Mouse (Mus musculus) MEL (cell line): ENCODE results near the gene Phf12. TPM values are rescaled to one million over a fixed set of nuclear protein-coding genes. Genes with fewer than 3 reads are reported as not detected.

Experiments
- DNase-seq: peaks from one replicate; pipeline ENCODE4 v3.0.0; 2011; ENCODE audit warnings: low read depth, low spot score
- H3K27ac ChIP-seq: 2 replicates; pipeline ENCODE4 v1.5.1; 2012; ENCODE audit warnings: low read depth, mild to moderate bottlenecking, control low read depth, low read length, moderate library complexity; ENCODE audit not compliant: control insufficient read depth
- H3K27me3 ChIP-seq, 2 experiments: fragments of 150-350 bp in 1 of 2; sonication (generic) in 1 of 2; 2 replicates each; pipeline ENCODE4 v1.6.1; 2012; ENCODE audit warnings: low read length in 2 of 2, mild to moderate bottlenecking in 2 of 2, improper control_type of control experiment in 1 of 2, moderate library complexity in 1 of 2; ENCODE audit not compliant: insufficient read depth in 2 of 2, control insufficient read depth in 1 of 2
- H3K36me3 ChIP-seq, 2 experiments: 2 replicates each; pipeline ENCODE4 v1.6.1; 2012 to 2014; ENCODE audit warnings: low read length in 2 of 2, improper control_type of control experiment in 1 of 2, inconsistent platforms in 1 of 2, mild to moderate bottlenecking in 1 of 2; ENCODE audit not compliant: insufficient read depth in 2 of 2, control insufficient read depth in 1 of 2
- H3K4me1 ChIP-seq, 2 experiments: fragments of 150-350 bp in 1 of 2; sonication (generic) in 1 of 2; 2 replicates each; pipeline ENCODE4 v1.6.1; 2012; ENCODE audit warnings: low read length in 2 of 2, improper control_type of control experiment in 1 of 2, mild to moderate bottlenecking in 1 of 2; ENCODE audit not compliant: insufficient read depth in 2 of 2, control insufficient read depth in 1 of 2
- H3K4me3 ChIP-seq, 2 experiments: fragments of 150-350 bp in 1 of 2; sonication (generic) in 1 of 2; 2 replicates each; pipeline ENCODE4 v1.5.1; 2012; ENCODE audit warnings: low read depth in 2 of 2, low read length in 2 of 2, mild to moderate bottlenecking in 2 of 2, moderate library complexity in 2 of 2, control low read depth in 1 of 2, improper control_type of control experiment in 1 of 2; ENCODE audit not compliant: control insufficient read depth in 1 of 2, insufficient read depth in 1 of 2
- H3K79me2 ChIP-seq: 2 replicates; pipeline ENCODE4 v1.6.1; 2012; ENCODE audit warnings: mild to moderate bottlenecking, low read length, moderate library complexity; ENCODE audit not compliant: control insufficient read depth, poor library complexity, insufficient read depth
- H3K9ac ChIP-seq: 2 replicates; pipeline ENCODE4 v1.6.1; 2012; ENCODE audit warnings: low read depth, mild to moderate bottlenecking, control low read depth, low read length, moderate library complexity; ENCODE audit not compliant: control insufficient read depth, poor library complexity, severe bottlenecking
- H3K9me3 ChIP-seq: fragments of 150-350 bp; sonication (generic); replicated peaks from 2 replicates; pipeline ENCODE4 v1.6.1; 2012; ENCODE audit warnings: mild to moderate bottlenecking, low read length, improper control_type of control experiment, moderate library complexity; ENCODE audit not compliant: insufficient read depth
- BHLHE40 ChIP-seq: IDR thresholded peaks from 2 replicates; pipeline ENCODE4 v1.6.1; 2012; ENCODE audit warnings: low read depth, mild to moderate bottlenecking, inconsistent platforms, low read length, improper control_type of control experiment, borderline replicate concordance
- CHD1 ChIP-seq: IDR thresholded peaks from 2 replicates; pipeline ENCODE4 v1.6.1; 2012; ENCODE audit warnings: low read depth, mild to moderate bottlenecking, inconsistent platforms, low read length, improper control_type of control experiment
- CHD2 ChIP-seq: IDR thresholded peaks from 2 replicates; pipeline ENCODE4 v1.6.1; 2011; ENCODE audit warnings: low read length, improper control_type of control experiment
- E2F4 ChIP-seq: IDR thresholded peaks from 2 replicates; pipeline ENCODE4 v1.6.1; 2011; ENCODE audit warnings: low read depth, low read length, improper control_type of control experiment, borderline replicate concordance
- EP300 ChIP-seq, 2 experiments: IDR thresholded peaks; 2 replicates each; pipeline ENCODE4 v1.6.1; 2011; ENCODE audit warnings: improper control_type of control experiment in 2 of 2, low read length in 2 of 2, low read depth in 1 of 2, mild to moderate bottlenecking in 1 of 2
- ETS1 ChIP-seq: IDR thresholded peaks from 2 replicates; pipeline ENCODE4 v1.6.1; 2012; ENCODE audit warnings: low read depth, mild to moderate bottlenecking, inconsistent platforms, low read length, improper control_type of control experiment, moderate library complexity
- GABPA ChIP-seq: IDR thresholded peaks from 2 replicates; pipeline ENCODE4 v1.6.1; 2012; ENCODE audit warnings: low read depth, mild to moderate bottlenecking, inconsistent platforms, low read length, improper control_type of control experiment, moderate library complexity
- GATA1 ChIP-seq: IDR thresholded peaks from 2 replicates; pipeline ENCODE4 v1.6.1; 2011; ENCODE audit warnings: low read depth, low read length, improper control_type of control experiment
- JUND ChIP-seq: IDR thresholded peaks from 2 replicates; pipeline ENCODE4 v1.6.1; 2011; ENCODE audit warnings: low read depth, mild to moderate bottlenecking, improper control_type of control experiment, low read length
- KAT2A ChIP-seq: conservative IDR thresholded peaks from 2 replicates; pipeline ENCODE4 v1.6.1; 2012; ENCODE audit warnings: low read depth, low read length, improper control_type of control experiment, inconsistent platforms
- MAZ ChIP-seq: IDR thresholded peaks from 2 replicates; pipeline ENCODE4 v1.6.1; 2012; ENCODE audit warnings: low read depth, mild to moderate bottlenecking, inconsistent platforms, low read length, improper control_type of control experiment
- MEF2A ChIP-seq: IDR thresholded peaks from 2 replicates; pipeline ENCODE4 v1.6.1; 2014; ENCODE audit warnings: low read depth, mild to moderate bottlenecking, inconsistent platforms, low read length, improper control_type of control experiment; ENCODE audit not compliant: poor library complexity, insufficient replicate concordance, severe bottlenecking; ENCODE audit errors: extremely low read depth
- MYC ChIP-seq: IDR thresholded peaks from 2 replicates; pipeline ENCODE4 v1.6.1; 2011; ENCODE audit warnings: low read depth, mild to moderate bottlenecking, low read length, improper control_type of control experiment, moderate library complexity
- NELFE ChIP-seq: IDR thresholded peaks from 2 replicates; pipeline ENCODE4 v1.6.1; 2011; ENCODE audit warnings: low read depth, low read length, improper control_type of control experiment
- NRF1 ChIP-seq: IDR thresholded peaks from 2 replicates; pipeline ENCODE4 v1.6.1; 2014; ENCODE audit warnings: low read depth, mild to moderate bottlenecking, inconsistent platforms, low read length, improper control_type of control experiment, moderate library complexity; ENCODE audit not compliant: poor library complexity, insufficient read depth, severe bottlenecking
- POLR2A ChIP-seq, 2 experiments: IDR thresholded peaks; 2 replicates each; pipeline ENCODE4 v1.6.1; 2011 to 2012; ENCODE audit warnings: low read length in 2 of 2, mild to moderate bottlenecking in 2 of 2, control low read depth in 1 of 2, improper control_type of control experiment in 1 of 2, low read depth in 1 of 2, moderate library complexity in 1 of 2; ENCODE audit not compliant: control insufficient read depth in 1 of 2, insufficient read depth in 1 of 2, poor library complexity in 1 of 2
- POLR2AphosphoS2 ChIP-seq: IDR thresholded peaks from 2 replicates; pipeline ENCODE4 v1.6.1; 2011; ENCODE audit warnings: low read length, improper control_type of control experiment
- POLR2AphosphoS5 ChIP-seq: IDR thresholded peaks from 2 replicates; pipeline ENCODE4 v1.6.1; 2012; ENCODE audit warnings: low read depth, borderline replicate concordance, mild to moderate bottlenecking, inconsistent platforms, low read length, moderate library complexity, mixed read lengths
- RAD21 ChIP-seq: IDR thresholded peaks from 2 replicates; pipeline ENCODE4 v1.6.1; 2011; ENCODE audit warnings: mild to moderate bottlenecking, low read depth, low read length, improper control_type of control experiment
- SMC3 ChIP-seq: IDR thresholded peaks from 2 replicates; pipeline ENCODE4 v1.6.1; 2011; ENCODE audit warnings: low read depth, low read length, improper control_type of control experiment
- TAL1 ChIP-seq: IDR thresholded peaks from 2 replicates; pipeline ENCODE4 v1.6.1; 2012; ENCODE audit warnings: mild to moderate bottlenecking, inconsistent platforms, low read length, moderate library complexity, mixed read lengths
- TBP ChIP-seq: IDR thresholded peaks from 2 replicates; pipeline ENCODE4 v1.8.0; 2011; ENCODE audit warnings: low read depth, low read length, improper control_type of control experiment
- TCF12 ChIP-seq: IDR thresholded peaks from 2 replicates; pipeline ENCODE4 v1.6.1; 2014; ENCODE audit warnings: low read depth, mild to moderate bottlenecking, inconsistent platforms, low read length, improper control_type of control experiment, moderate library complexity
- UBTF ChIP-seq: IDR thresholded peaks from 2 replicates; pipeline ENCODE4 v1.6.1; 2012; ENCODE audit warnings: low read depth, mild to moderate bottlenecking, inconsistent platforms, low read length, improper control_type of control experiment, moderate library complexity, borderline replicate concordance; ENCODE audit not compliant: insufficient read depth
- USF1 ChIP-seq: IDR thresholded peaks from 2 replicates; pipeline ENCODE4 v1.6.1; 2014; ENCODE audit warnings: low read depth, mild to moderate bottlenecking, inconsistent platforms, low read length, improper control_type of control experiment, moderate library complexity
- USF2 ChIP-seq, 2 experiments: IDR thresholded peaks; 2 replicates each; pipeline ENCODE4 v1.6.1; 2011 to 2012; ENCODE audit warnings: improper control_type of control experiment in 2 of 2, low read length in 2 of 2, borderline replicate concordance in 1 of 2, inconsistent platforms in 1 of 2, low read depth in 1 of 2, mild to moderate bottlenecking in 1 of 2; ENCODE audit not compliant: insufficient read depth in 1 of 2
- ZC3H11A ChIP-seq: IDR thresholded peaks from 2 replicates; pipeline ENCODE4 v1.6.1; 2012; ENCODE audit warnings: low read depth, mild to moderate bottlenecking, inconsistent platforms, low read length, improper control_type of control experiment
- ZMIZ1 ChIP-seq: IDR thresholded peaks from 2 replicates; pipeline ENCODE4 v1.6.1; 2012; ENCODE audit warnings: low read depth, mild to moderate bottlenecking, inconsistent platforms, low read length, improper control_type of control experiment, moderate library complexity
- polyA plus RNA-seq, 2 experiments: library from polyadenylated mRNA; stranded (reverse) in 1 of 2; unstranded in 1 of 2; fragments of >175 nt in 1 of 2; fragments of >200 nt in 1 of 2; gene quantifications; 2 replicates each; pipeline versions ENCODE4 v1.2.1 to v1.2.4; 2012; ENCODE audit warnings: low replicate concordance in 2 of 2, low read depth in 1 of 2; ENCODE audit not compliant: insufficient read length in 2 of 2, insufficient read depth in 1 of 2, missing spikeins in 1 of 2
- total RNA-seq: library from RNA; depleted of rRNA; stranded (reverse); fragments of 300-350 nt; gene quantifications from 2 replicates; pipeline ENCODE4 v1.2.3, GENCODE M21; 2012

The Phf12 gene
- total and polyA plus RNA-seq, 3 experiments, result 20.7 to 56.9 (median 43.8) TPM

- H3K27me3 ChIP-seq, result peaks cover 24 to 28% of the 10 kb centered on the region in 2 experiments
- TF ChIP-seq MEF2A (no peak), JUND (0 out of 2 replicates have a peak, but pooled peaks have one; percentile 30), MAZ (no peak)
Measured at GRCm38 (mm10) chr11:77960898-77961297, 21.7 kb upstream of the Phf12 start.

GRCm38 (mm10) chr11:77962946-77963345 is 19.6 kb upstream of the Phf12 start:
- no peak overlapping the region for H3K4me3 ChIP-seq

More at GRCm38 (mm10) chr11:77960898-77961297, 21.7 kb upstream of the Phf12 start:
- peaks cover 0 to 6% of the 10 kb centered on the region in 2 experiments; a peak in 2 of 4 replicates for H3K36me3 ChIP-seq
- H3K4me3 ChIP-seq, result no peak overlapping the region
- H3K9ac ChIP-seq, result no peak overlapping the region
- DNase-seq, result peak; percentile 51
- H3K9me3 ChIP-seq, result no peaks in the 10 kb centered on the region
- H3K27ac ChIP-seq, result no peak overlapping the region
- peaks cover 2% of the 10 kb centered on the region in 2 experiments; a peak in 2 of 4 replicates for H3K4me1 ChIP-seq
- no peaks in the 10 kb centered on the region for H3K79me2 ChIP-seq

DNA sequence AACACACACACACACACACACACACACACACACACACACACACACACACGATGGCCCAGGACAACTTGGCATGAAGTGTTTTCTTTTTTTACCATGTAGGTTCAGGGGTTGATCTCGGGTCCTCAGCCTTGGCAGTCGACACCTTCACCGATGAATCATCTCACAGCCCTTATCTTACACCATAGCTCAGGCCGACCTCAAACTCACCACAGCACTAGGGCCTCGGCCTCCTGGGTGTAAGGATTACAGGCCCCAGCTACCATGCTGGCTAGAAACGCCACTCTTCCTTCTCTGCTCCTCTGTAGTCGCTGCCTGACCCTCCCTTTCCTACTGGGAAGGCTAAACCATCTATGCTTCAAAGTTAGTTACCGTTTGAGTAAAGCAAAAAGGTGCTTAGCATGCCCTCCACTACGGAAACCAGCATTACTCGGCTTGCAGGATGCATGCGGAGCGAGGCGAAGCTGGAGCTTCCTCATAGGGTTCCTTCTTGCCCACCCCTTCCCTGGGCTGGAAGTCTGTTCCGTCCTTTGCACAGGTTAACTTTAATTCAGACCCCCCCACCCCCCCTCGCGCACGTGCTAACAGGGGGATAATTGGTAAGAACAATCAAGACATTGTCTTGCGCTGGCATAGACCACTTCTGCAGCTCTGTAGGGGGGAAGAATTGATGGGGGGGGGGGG is 18.0 kb upstream of the Phf12 start:
- Histone ChIP-seq H3K27me3 (peaks cover 5 to 6% of the 10 kb centered on the region in 2 experiments), H3K27ac (no peak overlapping the region), H3K9ac (no peak overlapping the region), H3K4me1 (peaks cover 2% of the 10 kb centered on the region in 2 experiments; a peak in 2 of 4 replicates), H3K36me3 (peaks cover 0 to 6% of the 10 kb centered on the region in 2 experiments; a peak in 2 of 4 replicates), H3K9me3 (no peaks in the 10 kb centered on the region), H3K79me2 (no peaks in the 10 kb centered on the region), H3K4me3 (no peak overlapping the region)
- DNase-seq, result peak; percentile 94
- TF ChIP-seq ETS1, result no peak; the same call in 1 of the 2 replicates
- no peak for TF ChIP-seq BHLHE40
- no peak for TF ChIP-seq MEF2A
- TF ChIP-seq TBP, result peak; percentile 85
- no peak for TF ChIP-seq UBTF
- no peak for TF ChIP-seq ZC3H11A
- peak; percentile 90 for TF ChIP-seq GATA1
- TF ChIP-seq USF1, result no peak
- TF ChIP-seq KAT2A, result no peak
- TF ChIP-seq ZMIZ1, result no peak
- peak; percentile 91 for TF ChIP-seq JUND
- TF ChIP-seq MYC, result no peak
- no peak for TF ChIP-seq POLR2A (IDR thresholded peaks at IDR 0.05; ENCODE audit: control insufficient read depth in 1 of 2, insufficient read depth in 1 of 2, low read depth in 1 of 2, low read length in 2 of 2, poor library complexity in 1 of 2)
- TF ChIP-seq MAZ, result no peak
- TF ChIP-seq POLR2AphosphoS5, result no peak
- TF ChIP-seq GABPA, result no peak

More at GRCm38 (mm10) chr11:77962946-77963345, 19.6 kb upstream of the Phf12 start:
- H3K27ac ChIP-seq, result no peak overlapping the region
- TF ChIP-seq TAL1, result no peak
- TF ChIP-seq JUND, result no peak
- TF ChIP-seq BHLHE40, result no peak
- TF ChIP-seq TCF12, result no peak
- TF ChIP-seq SMC3, result no peak
- TF ChIP-seq NRF1, result no peak
- no peak for TF ChIP-seq GATA1
- no peak for TF ChIP-seq GABPA
- no peak for TF ChIP-seq ETS1
- TF ChIP-seq RAD21, result no peak
- no peak for TF ChIP-seq CHD2
- TF ChIP-seq CHD1, result no peak
- no peak for TF ChIP-seq ZC3H11A
- no peak for TF ChIP-seq POLR2AphosphoS2
- TF ChIP-seq USF2 (IDR thresholded peaks at IDR 0.05; ENCODE audit: borderline replicate concordance in 1 of 2, insufficient read depth in 1 of 2, low read depth in 1 of 2, low read length in 2 of 2), result no peak
- no peak for TF ChIP-seq MYC
- TF ChIP-seq EP300 (IDR thresholded peaks at IDR 0.05; ENCODE audit: low read depth in 1 of 2, low read length in 2 of 2), result no peak
- TF ChIP-seq E2F4, result no peak
- no peak for TF ChIP-seq NELFE
- TF ChIP-seq, all 39 proteins: peak for 0
- peaks cover 2% of the 10 kb centered on the region in 2 experiments; a peak in 2 of 4 replicates for H3K4me1 ChIP-seq
- H3K79me2 ChIP-seq, result no peaks in the 10 kb centered on the region
- DNase-seq, result no peak
- peaks cover 17 to 18% of the 10 kb centered on the region in 2 experiments for H3K27me3 ChIP-seq
- no peaks in the 10 kb centered on the region for H3K9me3 ChIP-seq
- H3K9ac ChIP-seq, result no peak overlapping the region
- H3K36me3 ChIP-seq, result peaks cover 0 to 6% of the 10 kb centered on the region in 2 experiments; a peak in 2 of 4 replicates
